Mouse (Mus musculus): Measurements from ENCODE around the gene Gadd45b. TPM values are rescaled to one million over a fixed set of nuclear protein-coding genes. Genes with fewer than 3 reads are reported as not detected.

The Gadd45b gene
- total and polyA plus RNA-seq, 3 experiments = 14.9 to 52.5 (median 24.4) TPM

- no peak overlapping the region for H3K27ac ChIP-seq (ENCODE audit: insufficient read depth, low read depth)
- H3K27me3 ChIP-seq (replicated peaks) = peaks cover 37% of the 10 kb centered on the region
- peaks cover 3% of the 10 kb centered on the region for H3K9me3 ChIP-seq (replicated peaks; ENCODE audit: low read length)
- H3K79me2 ChIP-seq (replicated peaks; ENCODE audit: control insufficient read depth, extremely low read depth, insufficient read depth, poor library complexity, severe bottlenecking) = no peaks in the 10 kb centered on the region
- no peaks in the 10 kb centered on the region for H3K36me3 ChIP-seq (replicated peaks in 1 of 2; ENCODE audit: control insufficient read depth in 1 of 2, insufficient read depth in 1 of 2, low read length in 1 of 2)
- no peak for TF ChIP-seq MEF2A (IDR thresholded peaks at IDR 0.05; ENCODE audit: borderline replicate concordance, low read depth, low read length)
- TF ChIP-seq E2F4 (IDR thresholded peaks at IDR 0.05; ENCODE audit: insufficient replicate concordance, low read depth, low read length) = no peak
- no peak for TF ChIP-seq USF1 (IDR thresholded peaks at IDR 0.05; ENCODE audit: low read depth, low read length)
- no peak for TF ChIP-seq ZKSCAN1 (IDR thresholded peaks at IDR 0.05; ENCODE audit: borderline replicate concordance, low read depth, low read length)
- no peak for TF ChIP-seq RCOR1 (conservative IDR thresholded peaks at IDR 0.05; ENCODE audit: low read depth, low read length)
- TF ChIP-seq MAFK (IDR thresholded peaks at IDR 0.05; ENCODE audit: insufficient replicate concordance, low read length) = no peak
- no peak for TF ChIP-seq RAD21 (IDR thresholded peaks at IDR 0.05; ENCODE audit: low read depth, low read length)
- no peak for TF ChIP-seq JUND (conservative IDR thresholded peaks at IDR 0.05; ENCODE audit: low read depth, low read length)
- no peak for TF ChIP-seq ZC3H11A (IDR thresholded peaks at IDR 0.05; ENCODE audit: low read depth, low read length)
- TF ChIP-seq ETS1 (conservative IDR thresholded peaks at IDR 0.05; ENCODE audit: low read depth, low read length) = no peak
- TF ChIP-seq CTCF (conservative IDR thresholded peaks at IDR 0.05 in 1 of 2, IDR thresholded peaks at IDR 0.05 in 1 of 2; ENCODE audit: low read depth in 2 of 2, low read length in 2 of 2) = no peak
- in situ Hi-C loops (cut with MboI; ENCODE audit: low pct_ligation_motif_present, low pct_unique_long_range_greater_than_20kb, low sequenced_read_pairs) = loop anchor here (10.0 kb wide), 1 partner anchor 243 kb away; the partner anchor contains the start of gene Pias4
- no peak for DNase-seq (ENCODE audit: extremely low read depth)
- H3K4me3 ChIP-seq (replicated peaks in 1 of 3; ENCODE audit: low read depth in 2 of 3, low read length in 2 of 3, poor library complexity in 1 of 3) = no peak overlapping the region
- H3K4me1 ChIP-seq (ENCODE audit: control insufficient read depth in 1 of 2, insufficient read depth in 2 of 2) = peaks cover 3 to 10% of the 10 kb centered on the region in 2 experiments; a peak in 2 of 4 replicates
- dilution Hi-C loops (cut with MboI; ENCODE audit: extremely low pct_ligation_motif_present, extremely low pct_unique_long_range_greater_than_20kb, low sequenced_read_pairs) = no loop called here
- no peak overlapping the region for H3K4me2 ChIP-seq (ENCODE audit: insufficient read depth, low read depth, poor library complexity, severe bottlenecking)
- H3K9ac ChIP-seq (ENCODE audit: insufficient read depth, low read depth) = no peak overlapping the region
Measured at GRCm38 (mm10) chr10:80921923-80922322, 8.0 kb upstream of the Gadd45b start.

GRCm38 (mm10) chr10:80925472-80925871, 4.4 kb upstream of the Gadd45b start:
- in situ Hi-C loops (cut with MboI; ENCODE audit: low pct_ligation_motif_present, low pct_unique_long_range_greater_than_20kb, low sequenced_read_pairs) = loop anchor here (5.0 to 10.0 kb wide), 2 partner anchors 67 to 239 kb away; partner anchors contain the start of gene Pias4
- peaks cover 0 to 16% of the 10 kb centered on the region in 2 experiments; a peak in 2 of 4 replicates for H3K4me1 ChIP-seq (ENCODE audit: control insufficient read depth in 1 of 2, insufficient read depth in 2 of 2)
- TF ChIP-seq HCFC1 (IDR thresholded peaks at IDR 0.05; ENCODE audit: low read depth, low read length) = no peak
- TF ChIP-seq NELFE (IDR thresholded peaks at IDR 0.05; ENCODE audit: low read depth, low read length) = no peak
- TF ChIP-seq POLR2AphosphoS2 (IDR thresholded peaks at IDR 0.05; ENCODE audit: low read depth, low read length) = no peak
- no peak for TF ChIP-seq TCF12 (IDR thresholded peaks at IDR 0.05; ENCODE audit: low read depth, low read length)
- TF ChIP-seq ZKSCAN1 (IDR thresholded peaks at IDR 0.05; ENCODE audit: borderline replicate concordance, low read depth, low read length) = no peak
- TF ChIP-seq CHD2 (IDR thresholded peaks at IDR 0.05; ENCODE audit: low read length) = no peak
- TF ChIP-seq PAX5 (IDR thresholded peaks at IDR 0.05; ENCODE audit: low read length) = no peak
- TF ChIP-seq ZMIZ1 (IDR thresholded peaks at IDR 0.05; ENCODE audit: low read depth, low read length) = no peak
- no peak for TF ChIP-seq MAFK (IDR thresholded peaks at IDR 0.05; ENCODE audit: insufficient replicate concordance, low read length)
- no peak for TF ChIP-seq GABPA (IDR thresholded peaks at IDR 0.05; ENCODE audit: insufficient replicate concordance, low read depth, low read length)
- TF ChIP-seq ETS1 (conservative IDR thresholded peaks at IDR 0.05; ENCODE audit: low read depth, low read length) = no peak
- no peak for TF ChIP-seq BHLHE40 (IDR thresholded peaks at IDR 0.05; ENCODE audit: low read depth, low read length)
- no peak for TF ChIP-seq NRF1 (IDR thresholded peaks at IDR 0.05; ENCODE audit: low read depth, low read length)
- no peak for TF ChIP-seq IRF4 (IDR thresholded peaks at IDR 0.05; ENCODE audit: low read depth, low read length)
- no peak for TF ChIP-seq USF2 (conservative IDR thresholded peaks at IDR 0.05; ENCODE audit: low read depth, low read length)
- TF ChIP-seq EP300 (IDR thresholded peaks at IDR 0.05; ENCODE audit: low read length) = no peak
- TF ChIP-seq ELF1 (IDR thresholded peaks at IDR 0.05; ENCODE audit: low read depth, low read length) = no peak
- no peak for TF ChIP-seq E2F4 (IDR thresholded peaks at IDR 0.05; ENCODE audit: insufficient replicate concordance, low read depth, low read length)
- H3K4me2 ChIP-seq (ENCODE audit: insufficient read depth, low read depth, poor library complexity, severe bottlenecking) = no peak overlapping the region
- peaks cover 3% of the 10 kb centered on the region for H3K9me3 ChIP-seq (replicated peaks; ENCODE audit: low read length)
- H3K4me3 ChIP-seq (replicated peaks in 1 of 3; ENCODE audit: low read depth in 2 of 3, low read length in 2 of 3, poor library complexity in 1 of 3) = no peak overlapping the region
- no peak for DNase-seq (ENCODE audit: extremely low read depth)
- H3K36me3 ChIP-seq (replicated peaks in 1 of 2; ENCODE audit: control insufficient read depth in 1 of 2, insufficient read depth in 1 of 2, low read length in 1 of 2) = no peaks in the 10 kb centered on the region
- no peak overlapping the region for H3K27ac ChIP-seq (ENCODE audit: insufficient read depth, low read depth)
- dilution Hi-C loops (cut with MboI; ENCODE audit: extremely low pct_ligation_motif_present, extremely low pct_unique_long_range_greater_than_20kb, low sequenced_read_pairs) = no loop called here
- no peak overlapping the region for H3K9ac ChIP-seq (ENCODE audit: insufficient read depth, low read depth)
- peaks cover 22% of the 10 kb centered on the region for H3K27me3 ChIP-seq (replicated peaks)
- H3K79me2 ChIP-seq (replicated peaks; ENCODE audit: control insufficient read depth, extremely low read depth, insufficient read depth, poor library complexity, severe bottlenecking) = peaks cover 5% of the 10 kb centered on the region

All from CH12.LX (cell line).